Mouse (Mus musculus): ENCODE measurements around the gene Apold1.

Gene Apold1

GRCm38 (mm10) chr6:134961286-134961685 is 20.2 kb upstream of the Apold1 start:
- Histone ChIP-seq H3K27me3 (ENCODE audit: control insufficient read depth, insufficient read depth, low read length, poor library complexity, severe bottlenecking) (no peaks in the 10 kb centered on the region), H3K36me3 (ENCODE audit: control insufficient read depth, insufficient read depth, low read length, poor library complexity, severe bottlenecking) (no peaks in the 10 kb centered on the region)
- no peak for DNase-seq (ENCODE audit: low read depth, low spot score)

- no peak for DNase-seq (ENCODE audit: low read depth, low spot score)
- H3K27me3 ChIP-seq (ENCODE audit: control insufficient read depth, insufficient read depth, low read length, poor library complexity, severe bottlenecking) = no peaks in the 10 kb centered on the region
- H3K36me3 ChIP-seq (ENCODE audit: control insufficient read depth, insufficient read depth, low read length, poor library complexity, severe bottlenecking) = no peaks in the 10 kb centered on the region
These were observed 19.5 kb upstream of the Apold1 start for GRCm38 (mm10) chr6:134961858-134962517.

GRCm38 (mm10) chr6:134962518-134962893 is 19.0 kb upstream of the Apold1 start:
- DNase-seq (ENCODE audit: low read depth, low spot score) = no peak
- H3K27me3 ChIP-seq (ENCODE audit: control insufficient read depth, insufficient read depth, low read length, poor library complexity, severe bottlenecking) = no peaks in the 10 kb centered on the region
- no peaks in the 10 kb centered on the region for H3K36me3 ChIP-seq (ENCODE audit: control insufficient read depth, insufficient read depth, low read length, poor library complexity, severe bottlenecking)

GRCm38 (mm10) chr6:134963910-134964309 is 17.6 kb upstream of the Apold1 start:
- no peak for DNase-seq (ENCODE audit: low read depth, low spot score)
- H3K36me3 ChIP-seq (ENCODE audit: control insufficient read depth, insufficient read depth, low read length, poor library complexity, severe bottlenecking) = no peaks in the 10 kb centered on the region
- no peaks in the 10 kb centered on the region for H3K27me3 ChIP-seq (ENCODE audit: control insufficient read depth, insufficient read depth, low read length, poor library complexity, severe bottlenecking)

GRCm38 (mm10) chr6:134966681-134967080 is 14.8 kb upstream of the Apold1 start:
- DNase-seq (ENCODE audit: low read depth, low spot score) = no peak
- Histone ChIP-seq H3K36me3 (ENCODE audit: control insufficient read depth, insufficient read depth, low read length, poor library complexity, severe bottlenecking) (no peaks in the 10 kb centered on the region), H3K27me3 (ENCODE audit: control insufficient read depth, insufficient read depth, low read length, poor library complexity, severe bottlenecking) (no peaks in the 10 kb centered on the region)

GRCm38 (mm10) chr6:134968326-134968725 is 13.2 kb upstream of the Apold1 start:
- no peaks in the 10 kb centered on the region for H3K36me3 ChIP-seq (ENCODE audit: control insufficient read depth, insufficient read depth, low read length, poor library complexity, severe bottlenecking)
- H3K27me3 ChIP-seq (ENCODE audit: control insufficient read depth, insufficient read depth, low read length, poor library complexity, severe bottlenecking) = no peaks in the 10 kb centered on the region
- DNase-seq (ENCODE audit: low read depth, low spot score) = no peak

- no peaks in the 10 kb centered on the region for H3K36me3 ChIP-seq (ENCODE audit: control insufficient read depth, insufficient read depth, low read length, poor library complexity, severe bottlenecking)
- no peaks in the 10 kb centered on the region for H3K27me3 ChIP-seq (ENCODE audit: control insufficient read depth, insufficient read depth, low read length, poor library complexity, severe bottlenecking)
- DNase-seq (ENCODE audit: low read depth, low spot score) = no peak
These were observed 12.0 kb upstream of the Apold1 start for GRCm38 (mm10) chr6:134969498-134969897.

GRCm38 (mm10) chr6:134972096-134972495 is 9.4 kb upstream of the Apold1 start:
- no peak for DNase-seq (ENCODE audit: low read depth, low spot score)
- no peaks in the 10 kb centered on the region for H3K27me3 ChIP-seq (ENCODE audit: control insufficient read depth, insufficient read depth, low read length, poor library complexity, severe bottlenecking)
- no peaks in the 10 kb centered on the region for H3K36me3 ChIP-seq (ENCODE audit: control insufficient read depth, insufficient read depth, low read length, poor library complexity, severe bottlenecking)

- no peak for DNase-seq (ENCODE audit: low read depth, low spot score)
- Histone ChIP-seq H3K36me3 (ENCODE audit: control insufficient read depth, insufficient read depth, low read length, poor library complexity, severe bottlenecking) (no peaks in the 10 kb centered on the region), H3K27me3 (ENCODE audit: control insufficient read depth, insufficient read depth, low read length, poor library complexity, severe bottlenecking) (no peaks in the 10 kb centered on the region)
These were observed 4.9 kb upstream of the Apold1 start for GRCm38 (mm10) chr6:134976628-134977027.

- Histone ChIP-seq H3K27me3 (ENCODE audit: control insufficient read depth, insufficient read depth, low read length, poor library complexity, severe bottlenecking) (no peaks in the 10 kb centered on the region), H3K36me3 (ENCODE audit: control insufficient read depth, insufficient read depth, low read length, poor library complexity, severe bottlenecking) (no peaks in the 10 kb centered on the region)
- peak; percentile 84 for DNase-seq (ENCODE audit: low read depth, low spot score)
These were observed 2.2 kb downstream of the Apold1 start for GRCm38 (mm10) chr6:134983529-134984370.

- H3K36me3 ChIP-seq (ENCODE audit: control insufficient read depth, insufficient read depth, low read length, poor library complexity, severe bottlenecking) = no peaks in the 10 kb centered on the region
- DNase-seq (ENCODE audit: low read depth, low spot score) = peak; percentile 40
- H3K27me3 ChIP-seq (ENCODE audit: control insufficient read depth, insufficient read depth, low read length, poor library complexity, severe bottlenecking) = no peaks in the 10 kb centered on the region
These were observed 3.2 kb downstream of the Apold1 start for GRCm38 (mm10) chr6:134984748-134985147.

GRCm38 (mm10) chr6:134988377-134988776 is 6.9 kb downstream of the Apold1 start:
- DNase-seq (ENCODE audit: low read depth, low spot score) = no peak
- Histone ChIP-seq H3K36me3 (ENCODE audit: control insufficient read depth, insufficient read depth, low read length, poor library complexity, severe bottlenecking) (no peaks in the 10 kb centered on the region), H3K27me3 (ENCODE audit: control insufficient read depth, insufficient read depth, low read length, poor library complexity, severe bottlenecking) (no peaks in the 10 kb centered on the region)

- Histone ChIP-seq H3K36me3 (ENCODE audit: control insufficient read depth, insufficient read depth, low read length, poor library complexity, severe bottlenecking) (no peaks in the 10 kb centered on the region), H3K27me3 (ENCODE audit: control insufficient read depth, insufficient read depth, low read length, poor library complexity, severe bottlenecking) (no peaks in the 10 kb centered on the region)
- no peak for DNase-seq (ENCODE audit: low read depth, low spot score)
These were observed 9.2 kb downstream of the Apold1 start for GRCm38 (mm10) chr6:134990674-134991073.

- Histone ChIP-seq H3K36me3 (ENCODE audit: control insufficient read depth, insufficient read depth, low read length, poor library complexity, severe bottlenecking) (no peaks in the 10 kb centered on the region), H3K27me3 (ENCODE audit: control insufficient read depth, insufficient read depth, low read length, poor library complexity, severe bottlenecking) (no peaks in the 10 kb centered on the region)
- no peak for DNase-seq (ENCODE audit: low read depth, low spot score)
These were observed 12.6 kb downstream of the Apold1 start for GRCm38 (mm10) chr6:134994031-134994651.

GRCm38 (mm10) chr6:134994985-134995384 is 13.5 kb downstream of the Apold1 start:
- H3K36me3 ChIP-seq (ENCODE audit: control insufficient read depth, insufficient read depth, low read length, poor library complexity, severe bottlenecking) = no peaks in the 10 kb centered on the region
- no peak for DNase-seq (ENCODE audit: low read depth, low spot score)

More at GRCm38 (mm10) chr6:134994985-134995384, 13.5 kb downstream of the Apold1 start:
- H3K27me3 ChIP-seq (ENCODE audit: control insufficient read depth, insufficient read depth, low read length, poor library complexity, severe bottlenecking) = no peaks in the 10 kb centered on the region

Measured in splenic B cell, adult 2 months (primary cell).